Mouse (Mus musculus) forebrain, embryonic 15.5 days (tissue): ENCODE results near the gene Dppa4. TPM values are rescaled to one million over a fixed set of nuclear protein-coding genes. Genes with fewer than 3 reads are reported as not detected.
"Not testable (repeated sequence)": the region's sequence is repeated elsewhere in the genome, so short reads cannot be mapped to it uniquely, and the experiment has no call there.

Source experiments
- ATAC-seq: fragments of 200-750 bp; cut with Nextera tagmentation; replicated peaks from 2 replicates; pipeline ENCODE4 v1.8.0; 2017; ENCODE audit warnings: mild to moderate bottlenecking, moderate TSS enrichment, moderate library complexity
- H3K27ac ChIP-seq: fragments of 300-500 bp; sonication (generic); replicated peaks from 2 replicates; pipeline ENCODE4 v1.5.1; 2015; ENCODE audit warnings: mild to moderate bottlenecking, inconsistent platforms
- H3K27me3 ChIP-seq: fragments of 300-500 bp; sonication (generic); 2 replicates; pipeline ENCODE4 v1.6.1; 2015; ENCODE audit warnings: inconsistent platforms
- H3K36me3 ChIP-seq: fragments of 300-500 bp; sonication (generic); 2 replicates; pipeline ENCODE4 v1.6.1; 2015; ENCODE audit warnings: mild to moderate bottlenecking, inconsistent platforms
- H3K4me1 ChIP-seq: fragments of 300-500 bp; sonication (generic); 2 replicates; pipeline ENCODE4 v1.6.1; 2015; ENCODE audit warnings: inconsistent platforms
- H3K4me2 ChIP-seq: fragments of 300-500 bp; sonication (generic); replicated peaks from 2 replicates; pipeline ENCODE4 v1.6.1; 2015; ENCODE audit warnings: mild to moderate bottlenecking, inconsistent platforms
- H3K4me3 ChIP-seq: fragments of 300-500 bp; sonication (generic); 2 replicates; pipeline ENCODE4 v1.5.1; 2015; ENCODE audit warnings: mild to moderate bottlenecking, inconsistent platforms
- H3K9ac ChIP-seq: fragments of 300-500 bp; sonication (generic); replicated peaks from 2 replicates; pipeline ENCODE4 v1.6.1; 2015; ENCODE audit warnings: mild to moderate bottlenecking, inconsistent platforms
- H3K9me3 ChIP-seq: fragments of 300-500 bp; sonication (generic); 2 replicates; pipeline ENCODE4 v1.6.1; 2016; ENCODE audit warnings: inconsistent platforms
- WGBS: fragments of 180-500 bp; shearing (Covaris S2); methylation state at CpG from one replicate; pipeline ENCODE4 v1.1.7; 2015; ENCODE audit warnings: mixed read lengths; 5-methylcytosine and 5-hydroxymethylcytosine counted together
- polyA plus RNA-seq: library from polyadenylated mRNA; unstranded; fragments of >200 nt; fragmentation: Nextera tagmentation; extraction: Ambion mirVana; gene quantifications from 2 replicates; pipeline ENCODE4 v1.2.1, GENCODE M21; 2015

Gene Dppa4
- polyA plus RNA-seq, 1 experiment from 2014 or later, result not detected

DNA sequence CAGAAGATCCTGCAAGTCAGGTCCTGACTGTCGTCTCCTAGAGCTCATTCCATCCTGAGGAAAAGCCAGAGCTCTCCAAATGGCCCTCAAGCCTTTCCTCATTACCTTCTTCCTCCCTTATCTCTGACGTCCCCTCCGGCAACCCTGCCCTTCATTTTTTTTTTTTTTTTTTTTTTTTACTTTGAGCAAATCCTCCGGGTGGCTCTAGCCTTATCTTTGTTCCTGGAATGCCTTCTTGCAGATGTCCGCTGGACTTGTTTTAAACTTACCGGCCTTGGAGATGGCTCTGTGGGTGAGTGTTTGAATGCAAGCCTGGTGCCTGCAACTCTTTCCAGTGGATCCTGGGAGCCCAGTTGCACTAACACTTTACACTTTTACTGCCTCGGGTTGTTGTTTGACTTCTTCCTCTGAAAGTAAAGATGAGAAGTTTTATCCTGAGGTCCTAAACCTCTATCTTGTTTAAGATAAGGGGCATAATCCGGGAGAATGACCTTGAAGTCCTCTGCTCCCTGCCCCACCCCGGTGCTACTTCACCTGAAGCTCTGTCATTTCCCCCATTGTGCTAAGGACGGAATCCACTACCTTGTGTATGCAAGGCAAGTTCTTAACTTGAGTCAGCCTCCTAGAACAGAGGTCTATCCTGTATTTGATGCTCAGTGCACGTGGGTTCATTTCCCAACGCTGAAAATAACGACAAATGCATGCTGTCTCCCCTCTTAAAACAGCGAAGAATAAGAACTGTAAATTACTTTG lies 14.0 kb downstream of the Dppa4 start:
- no peak for ATAC-seq
- no peaks in the 10 kb centered on the region for H3K36me3 ChIP-seq
- WGBS, result 88% methylated on average over 14 of the region's 14 CpGs

DNA sequence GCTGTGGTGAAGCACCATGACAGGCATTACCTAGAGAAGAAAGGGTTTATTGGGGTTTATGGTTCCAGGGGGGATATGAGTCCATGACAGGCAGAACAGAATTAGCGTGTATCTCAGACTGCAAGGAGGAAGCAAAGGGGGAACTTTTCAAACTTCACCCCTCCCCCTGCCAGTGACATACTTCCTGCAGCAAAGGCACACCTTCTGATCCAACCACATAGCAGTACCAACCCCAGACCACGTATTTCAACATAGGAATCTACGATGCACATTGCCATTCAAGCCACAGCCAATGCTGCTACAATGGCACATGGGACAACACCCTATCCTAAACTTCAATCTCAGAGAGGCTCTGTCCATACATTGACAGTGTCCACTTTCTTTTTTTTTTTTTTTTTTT lies 16.4 kb downstream of the Dppa4 start:
- ATAC-seq, result no peak
- 87% methylated on average over 3 of the region's 3 CpGs for WGBS
- H3K4me3 ChIP-seq, result no peak overlapping the region
- H3K27me3 ChIP-seq, result no peaks in the 10 kb centered on the region
- no peaks in the 10 kb centered on the region for H3K36me3 ChIP-seq
- H3K9me3 ChIP-seq, result no peaks in the 10 kb centered on the region
- H3K9ac ChIP-seq, result no peak overlapping the region
- no peak overlapping the region for H3K27ac ChIP-seq
- H3K4me2 ChIP-seq, result no peak overlapping the region
- H3K4me1 ChIP-seq, result no peaks in the 10 kb centered on the region

More for the DNA sequence above, 14.0 kb downstream of the Dppa4 start:
- Histone ChIP-seq H3K9me3 (no peaks in the 10 kb centered on the region), H3K27me3 (no peaks in the 10 kb centered on the region), H3K4me3 (no peak overlapping the region), H3K9ac (no peak overlapping the region), H3K4me2 (no peak overlapping the region), H3K27ac (no peak overlapping the region), H3K4me1 (no peaks in the 10 kb centered on the region)

GRCm38 (mm10) chr16:48303509-48303908 lies 20.0 kb downstream of the Dppa4 start, which contains the start of gene Dppa2:
Gene Dppa2, plus strand, starts transcription at chr16:48303908.
- Histone ChIP-seq H3K4me2 (no peak within 1 kb of the TSS), H3K36me3 (no peaks in the 10 kb centered on the region), H3K27me3 (no peaks in the 10 kb centered on the region), H3K9ac (no peak within 1 kb of the TSS), H3K27ac (no peak within 1 kb of the TSS), H3K4me1 (no peaks in the 10 kb centered on the region), H3K4me3 (no peak within 1 kb of the TSS), H3K9me3 (no peaks in the 10 kb centered on the region)
- ATAC-seq, result no peak
- WGBS, result 83% methylated on average over 7 of the region's 7 CpGs

DNA sequence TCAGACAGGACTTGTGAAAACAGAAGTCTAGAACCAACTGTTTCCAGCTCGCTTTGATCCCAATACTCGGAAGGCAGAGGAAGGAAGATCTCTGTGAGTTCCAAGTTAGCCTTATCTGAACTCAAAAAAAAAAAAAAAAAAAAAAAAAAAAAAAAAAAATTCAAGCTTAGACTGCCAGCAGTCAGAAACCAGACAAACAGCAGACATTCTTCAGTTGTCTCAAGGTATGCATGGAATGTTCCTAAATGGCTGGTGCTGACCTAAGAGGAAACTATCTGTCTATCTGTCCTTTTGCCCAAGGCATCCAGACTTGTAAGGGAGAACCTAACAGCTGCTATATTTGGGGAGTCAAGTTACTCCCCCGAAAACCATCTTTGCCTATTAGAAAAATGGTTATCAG lies 20.4 kb downstream of the Dppa4 start:
- no peak overlapping the region for H3K27ac ChIP-seq
- no peaks in the 10 kb centered on the region for H3K4me1 ChIP-seq
- 92% methylated on average over 3 of the region's 3 CpGs for WGBS
- no peak overlapping the region for H3K4me3 ChIP-seq
- no peak for ATAC-seq
- no peaks in the 10 kb centered on the region for H3K36me3 ChIP-seq
- H3K9me3 ChIP-seq, result no peaks in the 10 kb centered on the region
- H3K4me2 ChIP-seq, result no peak overlapping the region
- no peaks in the 10 kb centered on the region for H3K27me3 ChIP-seq
- H3K9ac ChIP-seq, result no peak overlapping the region

GRCm38 (mm10) chr16:48308916-48309315 lies 25.4 kb downstream of the Dppa4 start:
- H3K27ac ChIP-seq, H3K27me3 ChIP-seq, H3K4me2 ChIP-seq, H3K36me3 ChIP-seq, H3K4me3 ChIP-seq, H3K9ac ChIP-seq, H3K9me3 ChIP-seq, ATAC-seq, H3K4me1 ChIP-seq: not testable (repeated sequence)
- WGBS, result 94% methylated on average over 10 of the region's 10 CpGs

DNA sequence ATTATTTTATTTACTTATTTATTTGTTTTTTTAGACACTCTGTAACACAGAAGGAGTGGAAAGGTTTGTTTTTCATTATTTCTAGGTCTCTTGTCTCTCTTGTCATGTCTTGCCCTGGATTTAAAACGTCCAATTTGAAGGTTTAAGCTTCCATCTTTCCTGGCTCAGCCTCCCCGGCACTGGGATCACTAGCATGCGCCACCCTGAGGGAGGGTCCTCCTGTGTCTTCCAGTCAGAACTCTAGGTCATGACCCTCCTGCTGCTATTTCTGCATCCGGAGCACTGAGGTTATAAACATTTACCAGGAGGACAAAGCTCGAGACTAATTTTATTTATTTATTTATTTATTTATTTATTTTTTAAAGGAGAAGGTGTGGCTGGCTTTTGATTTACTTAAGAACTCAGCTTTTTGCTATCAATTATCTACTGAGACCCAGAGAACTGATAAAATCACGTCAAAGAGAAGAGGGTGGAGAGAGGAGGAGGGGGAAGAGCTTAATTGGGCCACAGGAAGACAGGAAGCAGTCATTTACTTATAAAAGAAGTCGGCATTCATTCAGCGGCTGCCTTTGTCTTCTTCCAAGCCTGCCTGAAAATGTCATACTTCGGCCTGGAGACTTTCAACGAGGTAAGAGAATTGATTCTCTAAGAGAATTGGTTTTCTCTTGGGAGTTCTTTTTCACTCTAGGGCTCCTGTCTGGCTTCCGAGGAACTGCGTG lies 26.5 kb downstream of the Dppa4 start:
- Histone ChIP-seq H3K27ac (no peak overlapping the region), H3K4me2 (no peak overlapping the region), H3K9ac (no peak overlapping the region), H3K36me3 (no peaks in the 10 kb centered on the region), H3K9me3 (no peaks in the 10 kb centered on the region), H3K4me1 (no peaks in the 10 kb centered on the region), H3K4me3 (no peak overlapping the region), H3K27me3 (no peaks in the 10 kb centered on the region)
- no peak for ATAC-seq
- WGBS, result 64% methylated on average over 12 of the region's 12 CpGs

DNA sequence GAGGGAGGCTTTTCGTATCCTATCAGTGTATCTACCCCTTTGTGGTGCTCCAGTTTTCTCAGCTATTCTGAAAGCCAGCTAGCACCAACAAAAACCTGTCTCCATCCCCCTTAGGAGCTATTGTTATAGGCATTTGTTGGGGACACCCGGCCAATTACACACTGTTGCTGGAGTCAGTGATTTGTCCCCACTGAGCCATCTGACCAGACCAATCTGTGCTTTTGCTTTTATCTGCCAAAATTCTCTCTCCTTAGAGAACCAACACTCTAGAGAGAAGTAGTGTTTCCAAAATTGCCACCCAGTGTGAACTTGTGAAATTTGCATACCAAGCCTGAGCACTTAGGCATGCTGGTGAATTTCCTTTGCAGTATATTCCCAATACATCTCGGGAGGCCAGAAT lies 31.8 kb downstream of the Dppa4 start:
- H3K4me2 ChIP-seq, result no peak overlapping the region
- no peaks in the 10 kb centered on the region for H3K36me3 ChIP-seq
- no peaks in the 10 kb centered on the region for H3K4me1 ChIP-seq
- WGBS, result 85% methylated on average over 3 of the region's 3 CpGs
- H3K9me3 ChIP-seq, result no peaks in the 10 kb centered on the region
- ATAC-seq, result no peak
- no peak overlapping the region for H3K27ac ChIP-seq
- no peaks in the 10 kb centered on the region for H3K27me3 ChIP-seq
- no peak overlapping the region for H3K9ac ChIP-seq
- H3K4me3 ChIP-seq, result no peak overlapping the region

- H3K27ac ChIP-seq, result no peak overlapping the region
- H3K9ac ChIP-seq, result no peak overlapping the region
- no peaks in the 10 kb centered on the region for H3K4me1 ChIP-seq
- H3K36me3 ChIP-seq, result no peaks in the 10 kb centered on the region
- no peaks in the 10 kb centered on the region for H3K27me3 ChIP-seq
- no peaks in the 10 kb centered on the region for H3K9me3 ChIP-seq
- H3K4me3 ChIP-seq, result no peak overlapping the region
- H3K4me2 ChIP-seq, result no peak overlapping the region
- ATAC-seq, result no peak
- 98% methylated on average over 6 of the region's 6 CpGs for WGBS
These were observed 37.2 kb downstream of the Dppa4 start for GRCm38 (mm10) chr16:48320781-48321180.

GRCm38 (mm10) chr16:48323133-48323532 lies 39.6 kb downstream of the Dppa4 start:
- H3K27me3 ChIP-seq, result no peaks in the 10 kb centered on the region
- H3K4me2 ChIP-seq, result no peak overlapping the region
- no peaks in the 10 kb centered on the region for H3K9me3 ChIP-seq
- ATAC-seq, result 0 out of 2 replicates have a peak, but pooled peaks have one; percentile 41
- no peak overlapping the region for H3K4me3 ChIP-seq
- H3K27ac ChIP-seq, result no peak overlapping the region
- H3K4me1 ChIP-seq, result no peaks in the 10 kb centered on the region
- WGBS, result 65% methylated on average over 6 of the region's 6 CpGs
- H3K9ac ChIP-seq, result no peak overlapping the region
- H3K36me3 ChIP-seq, result no peaks in the 10 kb centered on the region

DNA sequence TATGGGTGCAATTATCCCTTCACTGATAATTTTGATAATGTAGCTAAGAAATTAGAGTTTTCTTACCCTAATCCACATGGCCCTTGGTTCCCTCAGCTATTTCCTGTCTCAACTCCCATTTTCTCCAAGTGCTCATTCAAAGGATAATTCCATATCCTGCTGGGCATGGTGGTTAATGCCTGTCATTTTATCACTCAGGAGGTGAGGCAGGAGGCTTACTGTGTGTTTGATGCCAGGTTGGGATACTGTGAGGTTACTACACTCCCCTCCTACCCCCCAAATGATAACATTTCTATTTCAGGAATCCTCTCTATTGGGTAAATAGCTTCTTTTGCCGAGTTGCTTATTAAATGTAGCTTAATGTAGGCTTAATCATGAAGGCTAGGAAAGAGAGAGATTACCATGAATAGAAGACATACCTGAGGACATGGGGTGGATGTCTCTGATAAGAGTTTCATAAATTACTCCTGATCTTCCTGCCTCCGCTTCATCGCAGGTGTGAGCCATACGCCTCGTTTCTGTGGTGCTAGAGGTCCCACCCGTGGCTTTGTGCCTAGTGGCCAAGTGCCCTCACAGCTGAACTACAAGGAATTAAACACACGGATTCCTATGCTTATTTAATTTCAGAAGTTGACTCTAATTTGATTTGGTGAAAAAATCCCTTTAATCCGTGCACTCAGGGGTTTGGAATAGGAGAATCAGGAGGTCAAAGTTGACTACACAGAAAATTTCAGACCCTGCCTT lies 40.2 kb downstream of the Dppa4 start:
- Histone ChIP-seq H3K36me3 (no peaks in the 10 kb centered on the region), H3K27me3 (no peaks in the 10 kb centered on the region), H3K4me1 (no peaks in the 10 kb centered on the region), H3K4me3 (no peak overlapping the region), H3K4me2 (no peak overlapping the region), H3K9ac (no peak overlapping the region), H3K27ac (no peak overlapping the region), H3K9me3 (no peaks in the 10 kb centered on the region)
- WGBS, result 80% methylated on average over 8 of the region's 8 CpGs
- ATAC-seq, result 0 out of 2 replicates have a peak, but pooled peaks have one; percentile 29

DNA sequence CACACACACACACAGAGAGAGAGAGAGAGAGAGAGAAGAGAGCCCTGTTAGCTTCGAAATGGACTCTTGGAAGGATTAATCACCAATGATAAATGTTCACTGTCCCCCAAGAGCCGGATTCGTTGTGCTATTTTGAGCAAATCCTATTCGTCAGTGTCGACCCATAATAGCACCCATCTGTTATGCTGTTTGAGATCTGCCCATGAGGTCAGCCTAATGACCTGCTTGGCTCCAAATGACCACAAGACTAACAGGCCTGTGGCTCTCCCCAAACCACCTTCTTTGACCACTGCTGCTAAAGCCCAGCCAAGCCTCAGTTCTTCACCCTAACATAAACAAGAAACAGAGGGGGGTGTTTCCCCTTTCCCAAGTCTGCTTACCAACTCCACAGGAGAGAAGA lies 43.4 kb downstream of the Dppa4 start:
- 83% methylated on average over 5 of the region's 5 CpGs for WGBS
- no peak for ATAC-seq
- Histone ChIP-seq H3K4me3 (no peak overlapping the region), H3K4me1 (no peaks in the 10 kb centered on the region), H3K9ac (no peak overlapping the region), H3K36me3 (no peaks in the 10 kb centered on the region), H3K4me2 (no peak overlapping the region), H3K9me3 (no peaks in the 10 kb centered on the region), H3K27ac (no peak overlapping the region), H3K27me3 (no peaks in the 10 kb centered on the region)

GRCm38 (mm10) chr16:48328420-48328819 lies 44.9 kb downstream of the Dppa4 start:
- Histone ChIP-seq H3K36me3 (no peaks in the 10 kb centered on the region), H3K9ac (no peak overlapping the region), H3K9me3 (no peaks in the 10 kb centered on the region), H3K27me3 (no peaks in the 10 kb centered on the region), H3K27ac (no peak overlapping the region), H3K4me1 (no peaks in the 10 kb centered on the region), H3K4me2 (no peak overlapping the region), H3K4me3 (no peak overlapping the region)
- no peak for ATAC-seq
- WGBS, result 93% methylated on average over 2 of the region's 2 CpGs
